Mouse (Mus musculus) liver, embryonic 18 days (tissue): ENCODE data around the gene Cbx4. TPM values are rescaled to one million over a fixed set of nuclear protein-coding genes. Genes with fewer than 3 reads are reported as not detected.

ENCODE experiments used
- polyA plus RNA-seq: library from polyadenylated mRNA; depleted of rRNA; stranded (reverse); fragments of >200 nt; gene quantifications from 2 replicates; pipeline ENCODE4 v1.2.3, GENCODE M21; 2012; rRNA removed

The Cbx4 gene
- 5.2 and 6.5 TPM in 2 replicates for polyA plus RNA-seq

DNA sequence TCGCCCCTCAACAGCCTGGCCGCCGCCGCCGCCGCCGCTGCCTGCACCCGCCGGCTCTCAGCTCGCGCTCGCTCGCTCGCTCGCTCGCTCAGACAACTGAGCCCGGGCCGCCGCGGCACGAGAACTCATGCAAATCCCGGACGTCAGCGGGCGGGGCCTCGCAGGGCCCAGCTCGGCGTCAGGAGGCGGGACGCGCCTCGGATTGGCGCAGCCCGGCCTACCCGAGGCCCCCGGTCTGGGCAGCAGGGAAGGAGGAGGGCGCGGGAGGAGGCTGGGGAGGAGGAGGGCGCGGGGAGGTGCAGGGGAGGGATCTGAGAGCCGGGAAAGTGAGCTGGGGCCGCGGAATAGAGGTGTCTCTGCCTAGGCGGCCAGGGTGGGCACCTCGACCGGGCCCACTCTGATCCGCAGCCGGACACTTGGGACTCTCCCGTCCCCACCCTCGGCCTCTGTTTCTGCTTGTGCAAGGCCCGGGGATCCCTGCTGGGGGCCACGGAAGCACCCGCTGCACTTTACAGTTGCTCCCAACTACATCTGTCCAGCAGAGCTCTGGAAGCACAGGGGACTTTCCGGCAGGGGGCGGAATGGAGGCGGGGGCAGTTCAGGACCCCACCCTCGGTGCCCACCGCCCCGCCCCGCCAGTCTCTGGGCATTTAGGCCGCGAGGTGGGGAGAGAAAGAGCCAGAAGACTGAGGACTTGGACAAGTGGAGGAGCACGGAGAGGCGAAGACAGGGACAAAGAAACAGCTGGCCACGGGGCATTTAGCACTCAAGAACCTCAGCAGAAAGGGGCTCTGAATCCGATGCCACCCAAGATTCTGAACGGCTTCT, at the start of gene Cbx4:
Gene Cbx4 (minus strand): TSS at position 78 of the 828 bp plus-strand sequence.

DNA sequence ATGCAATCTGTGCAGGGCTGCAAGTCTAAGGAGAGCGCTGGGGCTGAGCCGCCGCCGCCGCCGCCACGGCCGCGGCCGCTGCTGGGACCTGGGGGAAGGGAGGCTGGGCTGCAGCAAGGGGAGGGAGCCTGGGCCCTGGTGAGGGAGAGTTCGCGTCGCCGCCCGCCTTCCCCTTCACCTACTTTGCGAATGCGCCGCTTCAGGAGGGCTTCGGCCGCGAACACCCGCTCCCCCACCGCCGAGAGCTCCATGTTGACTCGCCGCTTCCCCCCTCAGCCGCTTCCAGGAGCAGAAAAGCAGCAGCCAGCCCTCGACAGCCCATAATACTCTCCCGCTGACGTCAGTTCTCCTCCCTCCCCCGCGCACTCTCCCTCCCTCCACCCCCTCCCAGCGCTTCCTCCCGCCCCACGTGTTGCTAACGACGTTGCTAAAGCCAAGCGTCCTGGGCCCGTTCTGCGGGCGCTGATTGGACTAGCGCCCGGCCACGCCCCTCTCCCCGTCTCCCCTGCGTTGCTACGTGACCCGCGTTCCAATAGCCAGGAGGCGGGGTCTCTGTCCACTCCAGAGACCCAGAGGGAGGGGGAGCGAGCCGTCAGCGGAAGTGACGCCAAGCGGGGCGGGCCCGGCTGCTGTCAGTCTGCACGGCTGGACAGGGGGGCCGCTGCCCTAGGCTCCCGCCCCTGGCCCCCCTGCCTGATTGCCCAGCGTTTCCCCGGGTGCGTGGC, 45.3 kb downstream of the Cbx4 start, which contains the start of gene Cbx8:
Gene Cbx8 (minus strand): TSS at position 370 of the 725 bp plus-strand sequence.

Other genes with a start within 250 kb of the Cbx4 start
- gene Rbfox3, start 174.6 kb downstream of the Cbx4 start, polyA plus RNA-seq = 0.23 and 0.30 TPM in 2 replicates
- 0.04 TPM in 1 of 2 replicates, not detected in the other for gene Enpp7, start 98.0 kb downstream of the Cbx4 start, polyA plus RNA-seq
- 1.8 and 2.0 TPM in 2 replicates for gene Cbx2, start 63.3 kb downstream of the Cbx4 start, polyA plus RNA-seq
- 1.2 and 1.7 TPM in 2 replicates for gene Cbx8, start 45.3 kb downstream of the Cbx4 start, polyA plus RNA-seq
- 2.0 and 2.6 TPM in 2 replicates for gene Tbc1d16, start 142.3 kb upstream of the Cbx4 start, polyA plus RNA-seq
- 0.48 and 0.50 TPM in 2 replicates for gene Ccdc40, start 142.4 kb upstream of the Cbx4 start, polyA plus RNA-seq
- 25.5 and 31.5 TPM in 2 replicates for gene Gaa, start 181.7 kb upstream of the Cbx4 start, polyA plus RNA-seq
- 64.6 and 73.0 TPM in 2 replicates for gene Eif4a3, start 213.9 kb upstream of the Cbx4 start, polyA plus RNA-seq
- 0.15 and 0.22 TPM in 2 replicates for gene Card14, start 221.5 kb upstream of the Cbx4 start, polyA plus RNA-seq